Mouse (Mus musculus): Measurements from ENCODE around the gene Nodal. TPM values are rescaled to one million over a fixed set of nuclear protein-coding genes. Genes with fewer than 3 reads are reported as not detected.

The Nodal gene
- total and polyA plus RNA-seq, 3 experiments: not detected

DNA sequence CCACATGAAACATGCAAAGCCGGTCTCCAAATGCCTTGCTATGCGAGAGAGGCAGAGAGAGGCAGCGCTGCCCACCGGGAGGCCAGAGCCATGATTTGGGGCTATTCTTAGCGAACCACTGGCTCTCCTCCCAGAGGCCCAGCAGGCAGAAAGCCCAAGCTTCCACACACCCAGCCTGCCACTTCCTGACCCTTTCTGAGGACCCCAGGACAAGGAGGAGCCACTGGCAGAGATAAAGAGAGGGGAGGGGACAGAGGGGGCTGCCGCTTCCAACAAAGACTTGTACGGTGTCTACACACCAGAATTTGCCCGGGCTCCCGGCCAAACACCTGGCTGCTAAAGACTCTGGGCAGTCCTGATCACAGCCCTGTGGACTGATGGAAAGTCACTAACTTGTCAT, 37.6 kb upstream of the Nodal start:
- Histone ChIP-seq H3K27ac (ENCODE audit: control insufficient read depth, low read depth, low read length) (no peak overlapping the region), H3K4me1 (ENCODE audit: control insufficient read depth in 1 of 2, insufficient read depth in 2 of 2, low read length in 2 of 2) (peaks cover 0 to 7% of the 10 kb centered on the region in 2 experiments; a peak in 3 of 4 replicates)
- no peak for DNase-seq (ENCODE audit: low read depth, low spot score)

GRCm38 (mm10) chr10:61381823-61382222, 35.9 kb upstream of the Nodal start:
- no peaks in the 10 kb centered on the region for H3K27me3 ChIP-seq (ENCODE audit: control insufficient read depth in 1 of 2, insufficient read depth in 2 of 2, low read length in 2 of 2)
- H3K9me3 ChIP-seq (replicated peaks; ENCODE audit: insufficient read depth, low read length): no peaks in the 10 kb centered on the region
- H3K4me3 ChIP-seq (ENCODE audit: control insufficient read depth in 1 of 2, insufficient read depth in 1 of 2, low read depth in 2 of 2, low read length in 2 of 2): no peak overlapping the region
- no peak for DNase-seq (ENCODE audit: low read depth, low spot score)
- H3K36me3 ChIP-seq (ENCODE audit: control insufficient read depth in 1 of 2, insufficient read depth in 2 of 2, low read length in 2 of 2): peaks cover 0 to 3% of the 10 kb centered on the region in 2 experiments; a peak in 1 of 4 replicates
- H3K79me2 ChIP-seq (ENCODE audit: control insufficient read depth, insufficient read depth, low read length, poor library complexity): no peaks in the 10 kb centered on the region
- no peak for TF ChIP-seq TBP (IDR thresholded peaks at IDR 0.05; ENCODE audit: low read depth, low read length)
- TF ChIP-seq MYC (IDR thresholded peaks at IDR 0.05; ENCODE audit: low read depth, low read length): no peak
- H3K4me1 ChIP-seq (ENCODE audit: control insufficient read depth in 1 of 2, insufficient read depth in 2 of 2, low read length in 2 of 2): peaks cover 0 to 7% of the 10 kb centered on the region in 2 experiments; a peak in 3 of 4 replicates
- H3K9ac ChIP-seq (ENCODE audit: control insufficient read depth, low read depth, low read length, poor library complexity, severe bottlenecking): no peak overlapping the region
- no peak overlapping the region for H3K27ac ChIP-seq (ENCODE audit: control insufficient read depth, low read depth, low read length)

More for the DNA sequence above, 37.6 kb upstream of the Nodal start:
- no peak overlapping the region for H3K9ac ChIP-seq (ENCODE audit: control insufficient read depth, low read depth, low read length, poor library complexity, severe bottlenecking)
- no peak overlapping the region for H3K4me3 ChIP-seq (ENCODE audit: control insufficient read depth in 1 of 2, insufficient read depth in 1 of 2, low read depth in 2 of 2, low read length in 2 of 2)
- H3K79me2 ChIP-seq (ENCODE audit: control insufficient read depth, insufficient read depth, low read length, poor library complexity): no peaks in the 10 kb centered on the region
- H3K27me3 ChIP-seq (ENCODE audit: control insufficient read depth in 1 of 2, insufficient read depth in 2 of 2, low read length in 2 of 2): no peaks in the 10 kb centered on the region
- peaks cover 0 to 3% of the 10 kb centered on the region in 2 experiments; a peak in 1 of 4 replicates for H3K36me3 ChIP-seq (ENCODE audit: control insufficient read depth in 1 of 2, insufficient read depth in 2 of 2, low read length in 2 of 2)
- H3K9me3 ChIP-seq (replicated peaks; ENCODE audit: insufficient read depth, low read length): no peaks in the 10 kb centered on the region
- no peak for TF ChIP-seq TAL1 (IDR thresholded peaks at IDR 0.05; ENCODE audit: low read length)
- no peak for TF ChIP-seq POLR2AphosphoS2 (IDR thresholded peaks at IDR 0.05; ENCODE audit: low read length)
- TF ChIP-seq E2F4 (IDR thresholded peaks at IDR 0.05; ENCODE audit: borderline replicate concordance, low read depth, low read length): no peak
- TF ChIP-seq POLR2A (IDR thresholded peaks at IDR 0.05; ENCODE audit: control insufficient read depth in 1 of 2, insufficient read depth in 1 of 2, low read depth in 1 of 2, low read length in 2 of 2, poor library complexity in 1 of 2): no peak
- TF ChIP-seq SMC3 (IDR thresholded peaks at IDR 0.05; ENCODE audit: low read depth, low read length): no peak
- TF ChIP-seq MAFK (IDR thresholded peaks at IDR 0.05; ENCODE audit: borderline replicate concordance, low read depth, low read length): no peak
- TF ChIP-seq RAD21 (IDR thresholded peaks at IDR 0.05; ENCODE audit: low read depth, low read length): no peak
- no peak for TF ChIP-seq NRF1 (IDR thresholded peaks at IDR 0.05; ENCODE audit: insufficient read depth, low read depth, low read length, poor library complexity, severe bottlenecking)

DNA sequence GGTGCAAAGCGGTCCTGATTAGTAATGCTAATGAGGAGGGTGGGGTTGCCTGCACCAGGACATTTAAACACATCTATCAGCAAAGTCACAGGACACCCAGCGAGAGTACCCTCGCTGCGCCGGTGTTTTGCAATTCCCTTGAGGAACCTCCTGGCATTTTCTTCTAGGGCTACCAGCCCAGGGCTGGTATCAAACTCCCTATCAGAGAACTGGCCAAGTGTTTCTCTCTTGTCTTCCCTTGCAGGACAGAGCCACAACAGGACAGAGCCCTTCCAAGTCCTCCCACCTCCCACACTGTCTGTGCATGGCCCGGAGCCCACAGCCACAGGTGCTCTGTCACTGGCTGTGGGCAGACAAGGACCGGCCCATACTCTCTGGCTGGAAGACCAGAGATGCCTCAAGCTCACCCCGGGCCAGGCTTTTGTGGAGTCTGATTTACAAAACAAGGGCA, 35.5 kb upstream of the Nodal start:
- Histone ChIP-seq H3K9me3 (replicated peaks; ENCODE audit: insufficient read depth, low read length) (no peaks in the 10 kb centered on the region), H3K9ac (ENCODE audit: control insufficient read depth, low read depth, low read length, poor library complexity, severe bottlenecking) (peak overlapping the region; percentile 71), H3K27me3 (ENCODE audit: control insufficient read depth in 1 of 2, insufficient read depth in 2 of 2, low read length in 2 of 2) (no peaks in the 10 kb centered on the region), H3K27ac (ENCODE audit: control insufficient read depth, low read depth, low read length) (no peak overlapping the region), H3K4me3 (ENCODE audit: control insufficient read depth in 1 of 2, insufficient read depth in 1 of 2, low read depth in 2 of 2, low read length in 2 of 2) (peak overlapping the region; percentile 63 to 75), H3K4me1 (ENCODE audit: control insufficient read depth in 1 of 2, insufficient read depth in 2 of 2, low read length in 2 of 2) (peaks cover 0 to 7% of the 10 kb centered on the region in 2 experiments; a peak in 3 of 4 replicates), H3K36me3 (ENCODE audit: control insufficient read depth in 1 of 2, insufficient read depth in 2 of 2, low read length in 2 of 2) (peaks cover 0 to 3% of the 10 kb centered on the region in 2 experiments; a peak in 1 of 4 replicates), H3K79me2 (ENCODE audit: control insufficient read depth, insufficient read depth, low read length, poor library complexity) (no peaks in the 10 kb centered on the region)
- no peak for TF ChIP-seq CHD2 (IDR thresholded peaks at IDR 0.05; ENCODE audit: low read length)
- TF ChIP-seq ZC3H11A (IDR thresholded peaks at IDR 0.05; ENCODE audit: low read depth, low read length): no peak
- TF ChIP-seq SIN3A (IDR thresholded peaks at IDR 0.05; ENCODE audit: low read length): no peak
- no peak for TF ChIP-seq MEF2A (IDR thresholded peaks at IDR 0.05; ENCODE audit: extremely low read depth, insufficient replicate concordance, low read depth, low read length, poor library complexity, severe bottlenecking)
- no peak for TF ChIP-seq POLR2AphosphoS2 (IDR thresholded peaks at IDR 0.05; ENCODE audit: low read length)
- TF ChIP-seq POLR2AphosphoS5 (IDR thresholded peaks at IDR 0.05; ENCODE audit: borderline replicate concordance, low read depth, low read length): no peak
- TF ChIP-seq HCFC1 (IDR thresholded peaks at IDR 0.05; ENCODE audit: low read depth, low read length): no peak
- no peak for TF ChIP-seq MYB (IDR thresholded peaks at IDR 0.05; ENCODE audit: low read depth, low read length)
- no peak for TF ChIP-seq GATA1 (IDR thresholded peaks at IDR 0.05; ENCODE audit: low read depth, low read length)
- no peak for TF ChIP-seq E2F4 (IDR thresholded peaks at IDR 0.05; ENCODE audit: borderline replicate concordance, low read depth, low read length)
- TF ChIP-seq MYC (IDR thresholded peaks at IDR 0.05; ENCODE audit: low read depth, low read length): no peak
- TF ChIP-seq KAT2A (conservative IDR thresholded peaks at IDR 0.05; ENCODE audit: low read depth, low read length): no peak
- peak; percentile 21 for DNase-seq (ENCODE audit: low read depth, low spot score)

Data from MEL (cell line).